Mouse (Mus musculus) hematopoietic stem cell, adult 5-6 weeks (primary cell): ENCODE results near the gene Syt14. TPM values are rescaled to one million over a fixed set of nuclear protein-coding genes. Genes with fewer than 3 reads are reported as not detected.

Experiments
- ATAC-seq, 2 experiments: fragments of 125-278 bp in 1 of 2; replicated peaks in 1 of 2; 2 replicates each; pipeline ENCODE4 v1.8.0; 2016 to 2017; ENCODE audit warnings: inconsistent platforms in 2 of 2, mild to moderate bottlenecking in 2 of 2, moderate number of reproducible peaks in 2 of 2, low read depth in 1 of 2, moderate TSS enrichment in 1 of 2; ENCODE audit not compliant: low FRiP score in 2 of 2, poor library complexity in 2 of 2, severe bottlenecking in 2 of 2, insufficient read depth in 1 of 2, low TSS enrichment in 1 of 2
- total RNA-seq: library from RNA; stranded (forward); fragments of 172-1452, 232-1000 nt; gene quantifications from 2 replicates; pipeline ENCODE4 v1.2.3, GENCODE M21; 2017

The Syt14 gene
- total RNA-seq, result 0.88 TPM in 1 of 2 replicates, not detected in the other

DNA sequence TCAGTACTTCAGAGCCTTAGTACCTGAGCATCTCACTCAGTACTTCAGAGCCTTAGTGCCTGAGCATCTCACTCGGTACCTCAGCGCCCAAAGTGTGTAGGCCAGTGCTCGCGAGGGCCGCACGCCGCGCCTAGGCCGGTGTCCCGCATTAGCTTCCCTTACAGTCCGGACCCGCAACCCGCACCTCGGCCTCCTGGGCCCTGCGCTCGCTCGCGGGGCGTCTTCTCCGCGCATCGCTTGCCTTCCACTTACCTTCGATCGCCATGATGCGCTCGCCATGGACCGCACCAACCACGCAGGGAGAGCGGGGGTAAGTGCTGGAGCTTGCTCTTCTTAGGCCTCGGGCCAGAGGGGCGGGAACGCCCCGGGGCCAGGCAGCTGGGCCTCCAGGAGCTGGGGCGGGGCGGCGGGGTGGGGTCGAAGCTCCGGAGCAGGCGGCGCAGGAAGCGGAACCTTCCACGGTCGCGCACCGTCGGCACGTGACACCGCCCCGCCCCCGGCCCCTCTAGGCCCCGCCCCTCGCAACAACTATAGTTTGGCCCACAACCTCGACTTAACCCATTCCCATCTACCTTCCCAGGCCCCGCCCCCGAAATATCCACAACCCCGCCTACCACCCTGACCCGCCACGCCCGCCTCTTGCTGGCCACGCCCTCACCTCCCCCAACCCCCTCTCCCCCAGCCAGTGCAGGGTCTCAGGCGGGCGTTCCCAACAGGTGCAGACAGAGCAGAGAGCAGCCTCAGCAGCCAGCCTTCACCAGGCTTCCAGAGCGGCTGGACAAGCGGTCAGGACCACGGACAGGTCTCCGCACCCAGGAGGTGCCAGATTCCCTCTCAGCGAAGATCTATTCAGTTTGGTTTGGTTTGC, at the start of gene Syt14:
Gene Syt14, minus strand, starts transcription at position 405 of the 868 bp plus-strand sequence.
- peak; percentile 91 for ATAC-seq

DNA sequence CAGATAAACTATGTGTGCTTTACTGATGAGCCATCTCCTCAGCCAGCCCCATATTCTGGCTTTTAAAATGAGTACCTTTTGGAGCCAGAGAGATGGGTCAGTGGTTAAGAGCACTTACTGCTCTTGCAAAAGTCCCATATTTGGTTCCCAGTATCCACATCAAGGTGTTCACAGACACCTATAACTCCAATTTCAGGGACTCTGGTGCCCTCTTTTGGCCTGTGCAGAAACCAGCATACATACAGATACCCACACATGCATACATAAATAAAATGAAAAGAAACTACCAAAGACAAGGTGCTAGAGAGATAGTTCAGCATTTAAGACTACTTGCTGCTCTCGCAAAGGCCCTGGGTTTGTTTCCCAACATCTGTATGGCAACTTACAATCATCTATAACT, 48.4 kb upstream of the Syt14 start:
- no peak for ATAC-seq

DNA sequence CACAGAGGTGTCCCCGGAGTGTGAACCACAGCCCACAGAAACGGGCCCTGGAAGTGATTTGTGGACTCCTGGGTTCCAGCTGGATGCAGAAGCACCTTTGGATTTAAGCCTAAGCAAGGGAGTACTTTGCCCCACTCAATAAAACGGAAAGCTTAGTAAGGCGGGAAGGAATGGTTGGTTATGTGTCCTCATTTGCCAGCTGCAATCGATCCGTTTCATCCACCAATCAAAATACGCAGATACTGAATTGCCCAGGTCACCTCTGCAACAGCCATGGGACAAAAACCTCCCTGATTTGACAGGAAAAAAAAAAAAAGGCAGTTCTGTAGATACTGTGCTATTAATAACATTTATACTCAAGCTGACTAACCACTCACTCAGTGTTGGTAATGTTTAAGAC, 47.5 kb upstream of the Syt14 start:
- no peak for ATAC-seq

DNA sequence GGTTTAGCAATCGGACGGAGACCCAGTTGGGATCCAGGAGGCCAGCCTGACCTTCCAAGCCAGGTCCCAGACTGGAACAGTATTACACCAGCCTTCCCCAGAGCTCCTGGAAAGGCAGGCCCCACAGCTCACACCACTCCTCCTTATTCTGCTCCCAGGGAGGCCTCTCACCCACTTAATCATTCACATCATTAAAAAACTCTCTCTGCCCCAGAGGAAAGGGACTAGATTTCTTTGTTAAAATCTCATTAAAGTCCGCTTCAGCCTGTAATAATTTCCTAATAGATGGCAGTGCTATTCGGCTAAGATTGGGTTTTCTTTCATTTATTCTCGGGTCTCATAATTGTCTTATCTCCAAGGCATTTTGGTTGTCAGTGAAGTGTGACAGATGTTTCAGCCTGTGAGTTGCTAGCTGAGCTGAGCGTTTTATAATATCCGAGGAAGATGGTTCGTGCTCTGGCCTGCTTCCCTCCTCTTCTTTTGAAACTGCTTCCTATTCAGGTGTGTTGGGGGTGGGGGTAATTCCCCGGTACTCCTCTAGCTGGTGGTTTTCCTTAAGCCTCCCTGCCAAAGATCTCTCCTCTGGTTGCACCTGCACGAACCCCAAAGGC, 46.8 kb upstream of the Syt14 start:
- ATAC-seq, result no peak

DNA sequence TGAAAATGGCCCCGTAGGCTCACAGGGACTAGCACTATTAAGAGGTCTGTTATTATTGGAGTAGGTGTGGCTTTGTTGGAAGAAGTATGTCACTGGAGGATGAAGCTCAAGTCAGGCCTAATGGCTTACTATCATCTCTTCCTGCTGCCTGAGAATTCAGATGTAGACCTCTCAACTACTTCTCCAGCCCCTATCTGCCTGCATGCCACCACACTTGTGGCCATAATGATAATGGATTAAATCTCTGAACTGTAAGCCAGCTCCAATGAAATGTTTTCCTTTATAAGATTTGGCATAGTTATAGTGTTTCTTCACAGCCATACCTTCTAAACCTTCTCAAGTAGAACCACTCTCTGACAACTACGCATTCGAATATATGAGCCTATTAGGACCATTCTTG, 27.0 kb upstream of the Syt14 start:
- ATAC-seq, result no peak

DNA sequence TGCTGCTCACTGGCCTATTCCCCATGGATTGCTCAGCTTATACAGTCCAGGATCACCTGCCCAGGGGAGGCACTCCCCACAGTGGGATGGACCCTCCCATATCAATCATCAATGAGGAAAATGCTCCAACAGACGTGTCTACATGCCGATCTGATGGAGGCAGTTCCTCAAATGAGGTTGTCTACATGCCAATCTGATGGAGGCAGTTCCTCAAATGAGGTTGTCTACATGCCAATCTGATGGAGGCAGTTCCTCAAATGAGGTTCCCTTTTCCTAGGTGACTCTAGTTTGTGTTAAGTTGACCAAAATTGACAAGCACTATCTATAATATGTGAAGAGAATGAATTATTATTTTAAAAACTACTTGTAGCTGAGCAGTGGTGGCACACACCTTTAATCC, 24.6 kb upstream of the Syt14 start:
- ATAC-seq, result peak; percentile 93 to 97

DNA sequence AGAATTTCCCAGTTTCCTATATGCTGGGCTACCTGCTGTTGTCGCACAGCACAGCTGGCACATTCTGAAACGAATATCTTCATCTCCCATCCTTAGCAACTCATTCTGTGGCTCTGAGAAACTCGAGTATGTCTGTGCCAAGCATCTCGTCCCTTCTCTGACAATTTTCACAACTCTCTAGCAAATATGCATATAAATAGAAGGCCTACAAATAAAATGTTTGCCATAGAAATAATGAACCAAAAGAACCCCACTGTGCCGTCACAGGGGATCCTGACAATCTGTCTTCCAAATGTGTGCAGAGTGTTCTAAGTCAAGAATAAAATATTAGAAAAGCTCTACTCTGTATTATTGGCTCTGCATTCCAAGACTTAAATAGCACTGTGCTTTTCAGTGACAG, 24.0 kb upstream of the Syt14 start:
- ATAC-seq, result no peak

DNA sequence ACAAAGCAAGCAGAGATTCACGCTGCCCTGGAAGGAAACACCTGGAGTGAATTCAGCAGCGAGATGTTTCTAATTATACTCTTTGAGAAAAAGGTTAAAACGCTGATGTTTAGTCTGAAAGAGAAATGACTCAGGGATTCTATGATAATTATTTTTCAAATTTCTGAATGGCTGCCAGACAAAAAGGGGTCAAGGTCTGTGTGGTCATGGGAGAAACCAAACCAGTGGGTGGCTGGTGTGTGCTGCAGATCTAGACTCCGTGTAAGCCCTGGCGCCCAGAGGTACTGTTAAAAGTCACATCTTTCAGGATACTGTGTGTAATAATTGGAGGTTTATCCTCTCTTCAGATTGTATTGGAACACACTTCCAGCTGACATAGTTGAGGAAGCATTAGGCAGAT, 18.8 kb upstream of the Syt14 start:
- ATAC-seq, result no peak

DNA sequence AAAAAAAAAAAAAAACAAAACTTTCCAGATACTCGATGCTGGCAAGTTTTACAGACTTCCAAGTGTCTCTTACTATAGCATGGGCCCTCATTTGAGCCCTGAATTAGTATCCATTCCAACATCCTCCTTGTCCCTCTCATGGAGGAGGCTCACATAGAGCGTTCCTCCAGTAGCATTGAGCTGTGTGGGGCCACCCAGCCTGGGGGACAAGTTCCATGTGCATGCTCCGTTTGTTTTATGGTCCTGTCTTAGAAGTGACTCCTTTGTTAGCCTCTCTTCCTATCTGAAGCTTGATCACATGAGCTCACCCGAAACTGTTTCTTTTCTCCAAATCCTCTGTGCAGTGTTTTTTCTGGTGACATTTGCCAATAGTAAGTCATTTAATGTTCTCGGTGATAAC, 17.5 kb upstream of the Syt14 start:
- ATAC-seq, result no peak

DNA sequence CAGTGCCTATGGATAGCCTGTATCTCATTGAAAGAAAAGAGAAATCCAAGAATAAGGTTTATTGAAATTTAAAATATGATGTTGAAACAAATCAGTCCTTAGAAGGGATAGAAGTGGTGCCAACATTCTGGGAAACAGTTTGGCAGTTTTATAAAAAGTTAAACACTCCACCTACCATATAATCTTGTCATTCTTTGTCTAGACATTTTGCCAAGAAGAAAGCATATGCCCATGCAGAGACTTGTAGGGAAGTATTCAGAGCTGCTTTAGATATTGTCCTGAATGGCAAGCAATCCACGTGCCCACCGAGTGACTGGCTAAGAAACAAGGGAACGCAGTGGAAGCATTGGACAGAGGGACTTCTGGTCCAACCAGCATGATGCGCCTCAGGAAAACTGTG, 12.0 kb upstream of the Syt14 start:
- ATAC-seq, result no peak

DNA sequence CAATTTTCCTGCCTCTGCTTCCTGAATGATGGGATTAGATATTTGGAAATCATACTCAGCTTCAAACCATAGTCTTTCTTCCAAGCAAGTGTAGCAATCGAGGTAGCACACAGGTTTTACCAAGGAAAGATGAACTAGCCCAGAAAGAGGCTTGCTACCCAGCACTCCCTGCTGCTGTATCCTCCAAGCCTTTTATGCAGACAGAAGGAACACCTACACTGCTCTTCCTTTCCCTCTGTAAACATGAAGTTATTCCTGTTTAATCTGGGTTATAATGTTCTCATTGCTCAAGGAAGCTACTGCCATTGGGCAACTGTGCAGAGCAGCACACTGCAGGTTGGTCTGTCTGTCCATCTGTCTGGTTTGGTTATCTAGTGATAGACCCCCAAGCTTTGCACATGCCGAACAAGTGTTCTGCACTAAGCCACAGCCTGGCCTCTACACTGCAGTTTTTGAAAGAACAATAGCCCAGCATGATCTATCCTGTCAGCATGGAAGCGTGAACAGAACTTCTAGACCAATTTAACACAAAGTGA, 7.3 kb upstream of the Syt14 start:
- ATAC-seq, result no peak

DNA sequence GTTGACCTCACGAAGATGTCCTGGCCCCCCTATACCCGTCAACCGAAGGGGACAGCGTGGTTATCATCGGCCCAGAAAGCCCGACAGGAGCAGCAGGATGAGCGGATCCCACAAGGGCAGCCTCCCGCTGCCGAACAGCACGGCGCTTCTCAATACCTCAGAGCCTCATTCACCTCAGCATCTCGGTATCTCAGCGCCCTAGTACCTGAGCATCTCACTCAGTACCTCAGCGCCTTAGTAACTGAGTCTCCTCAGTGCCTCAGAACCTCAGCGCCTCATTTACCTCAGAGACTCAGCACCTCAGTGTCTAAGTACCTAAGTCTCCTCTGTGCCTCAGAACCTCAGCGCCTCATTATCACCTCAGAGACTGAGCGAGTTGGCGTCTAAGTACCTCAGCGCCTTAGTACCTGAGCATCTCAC, 614 bp downstream of the Syt14 start:
- peak in 1 of 2 experiments; percentile 18; a peak in 1 of 4 replicates for ATAC-seq

DNA sequence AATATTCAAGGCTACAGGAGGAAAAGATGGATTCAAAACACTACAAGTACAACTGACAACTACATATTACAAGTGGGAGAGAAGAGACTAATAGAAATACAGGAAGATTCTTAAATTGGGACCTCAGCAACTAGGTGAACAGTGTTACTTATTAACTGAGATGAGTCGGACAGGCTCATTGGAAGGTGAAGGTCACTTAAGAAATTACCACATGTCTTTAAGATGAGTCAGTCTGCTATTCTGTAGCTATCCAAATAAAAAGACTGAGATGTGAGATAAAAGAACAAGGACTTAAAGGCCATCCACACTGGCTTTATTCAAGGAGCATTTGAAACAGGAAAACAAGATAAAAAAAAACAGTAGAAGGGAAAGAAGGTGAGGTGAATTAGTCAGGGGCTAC, 11.3 kb downstream of the Syt14 start:
- no peak for ATAC-seq

DNA sequence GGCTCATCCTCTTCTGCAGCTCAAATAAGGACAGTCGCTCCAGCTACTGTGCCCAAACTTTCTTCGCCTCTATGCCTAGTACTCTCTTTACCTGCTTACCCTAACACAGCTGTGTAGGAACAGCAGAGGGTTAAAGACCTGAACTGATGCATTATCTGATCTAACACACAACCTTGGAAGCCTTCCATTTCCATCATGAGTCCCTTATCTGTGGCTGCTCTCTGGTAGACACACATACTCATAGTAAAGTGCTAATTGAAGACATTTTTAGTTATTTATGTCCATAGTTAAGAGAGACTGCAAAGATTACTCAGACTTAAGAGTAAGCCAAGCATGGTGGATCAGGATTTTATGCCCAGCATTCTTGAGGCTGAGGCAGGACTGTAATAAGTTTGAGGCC, 23.2 kb downstream of the Syt14 start:
- no peak for ATAC-seq

DNA sequence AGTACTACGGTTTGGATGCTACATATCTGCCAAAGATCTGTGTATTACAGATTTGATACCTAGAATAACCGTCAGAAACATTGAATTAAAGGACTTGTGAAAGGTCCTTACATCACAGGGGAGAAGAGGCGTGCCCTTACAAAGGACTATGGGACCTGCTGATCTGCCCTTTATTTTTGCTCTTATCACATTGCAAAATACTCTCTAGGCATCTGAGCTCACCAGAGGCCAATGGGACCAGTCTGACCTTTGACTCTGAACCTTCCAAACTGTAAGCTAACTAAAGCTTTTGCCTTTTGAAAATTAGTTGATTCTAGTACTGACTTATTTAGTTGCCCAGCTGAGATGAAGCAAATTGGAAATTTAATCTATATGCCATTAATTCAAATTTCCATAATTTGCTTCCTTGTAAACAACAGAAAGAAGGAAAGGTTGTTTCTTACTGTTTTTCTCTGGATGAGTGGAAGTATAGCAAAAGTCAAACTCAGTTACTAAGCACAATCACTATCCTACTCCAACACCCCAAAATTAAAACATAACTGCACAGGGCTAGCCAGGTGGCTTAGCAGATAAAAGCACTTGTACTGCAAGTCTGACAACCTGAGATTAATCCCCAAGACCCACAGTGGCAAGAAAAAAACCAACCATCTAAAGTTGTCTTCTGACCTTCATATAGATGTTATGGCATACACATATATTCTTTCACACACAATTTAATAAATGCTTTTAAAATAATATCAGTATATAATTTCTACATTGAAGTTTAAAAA, 24.4 kb downstream of the Syt14 start:
- ATAC-seq, result no peak

DNA sequence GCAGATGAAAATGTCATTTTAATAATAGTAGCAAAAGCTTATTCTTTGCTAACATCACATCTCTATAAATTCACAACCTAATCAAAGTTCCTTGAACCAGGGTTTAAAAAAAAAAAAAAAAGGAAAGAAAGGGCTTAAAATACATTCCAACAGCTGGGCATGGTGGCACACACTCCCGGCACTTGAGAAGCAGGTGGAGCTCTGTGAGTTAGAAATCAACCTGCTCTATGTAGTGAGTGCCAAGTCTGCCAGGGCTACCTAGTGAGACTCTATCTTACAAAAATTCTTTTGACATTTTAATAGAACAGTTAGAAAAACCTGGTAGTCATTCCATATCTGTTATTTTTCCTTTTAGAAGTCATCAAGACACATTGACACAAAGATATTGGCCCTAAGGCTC, 31.0 kb downstream of the Syt14 start:
- no peak for ATAC-seq

DNA sequence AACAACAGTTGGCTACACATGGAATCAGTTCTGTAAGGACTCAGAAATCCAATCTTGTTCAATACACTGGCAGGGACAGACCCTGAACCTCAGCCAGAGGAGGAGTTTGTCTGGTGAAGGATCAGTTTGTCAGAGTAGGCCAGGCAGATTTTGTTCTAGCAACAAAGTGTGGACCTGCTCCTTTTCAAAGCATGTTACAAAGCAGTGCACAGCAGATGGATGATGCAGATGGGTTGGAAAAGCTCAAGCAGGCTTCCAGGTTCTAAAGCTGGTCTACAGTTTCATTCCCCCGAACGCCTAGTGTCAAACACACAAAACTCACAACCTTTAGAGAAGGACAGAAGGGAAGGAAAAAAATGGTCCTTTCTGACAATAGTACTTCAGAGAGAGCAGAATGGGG, 31.6 kb downstream of the Syt14 start:
- ATAC-seq, result no peak

DNA sequence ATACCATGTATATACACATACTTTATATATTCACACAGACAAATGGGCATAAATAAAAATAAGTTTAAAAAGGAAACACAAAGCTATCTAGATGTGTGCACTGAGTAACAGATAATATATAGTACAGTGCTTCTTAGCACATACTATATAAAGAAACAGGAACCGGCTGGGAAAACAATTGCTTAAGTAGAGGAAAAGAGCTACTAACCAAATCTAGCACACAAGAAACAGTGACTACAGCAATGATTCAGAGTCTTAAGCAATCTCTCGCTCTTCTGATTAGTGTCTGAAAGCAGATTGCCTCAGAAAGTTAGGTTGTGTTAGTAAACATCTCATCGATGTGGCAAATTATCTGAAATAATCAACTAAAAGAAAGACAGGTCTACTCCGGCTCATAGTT, 33.3 kb downstream of the Syt14 start:
- no peak for ATAC-seq
